Mouse (Mus musculus) kidney, postnatal 36 days (tissue): ENCODE results near the gene Jph4.

ENCODE experiments used
- DNase-seq, 2 experiments: peaks; one replicate each; pipeline ENCODE4 v3.0.0; 2021 to 2022; ENCODE audit warnings: mixed read lengths in 2 of 2

Gene Jph4

GRCm38 (mm10) chr14:55116425-55117200, at the start of gene Jph4:
Gene Jph4, minus strand, starts transcription at chr14:55116935.
- DNase-seq = no peak

GRCm38 (mm10) chr14:55164172-55164806, 47.6 kb upstream of the Jph4 start:
- DNase-seq = no peak

- DNase-seq = no peak
These were observed 45.4 kb upstream of the Jph4 start for GRCm38 (mm10) chr14:55162168-55162567.

GRCm38 (mm10) chr14:55161098-55161634, 44.4 kb upstream of the Jph4 start:
- DNase-seq = peak; percentile 68 to 90

- DNase-seq = no peak
These were observed 43.7 kb upstream of the Jph4 start for GRCm38 (mm10) chr14:55160251-55161071.

- peak; percentile 21 to 30 for DNase-seq
These were observed 40.8 kb upstream of the Jph4 start for GRCm38 (mm10) chr14:55157322-55158065.

GRCm38 (mm10) chr14:55152951-55153481, 36.3 kb upstream of the Jph4 start:
- peak; percentile 49 to 59 for DNase-seq

GRCm38 (mm10) chr14:55152174-55152573, 35.4 kb upstream of the Jph4 start:
- no peak for DNase-seq

- DNase-seq = no peak
These were observed 34.2 kb upstream of the Jph4 start for GRCm38 (mm10) chr14:55150985-55151384.

GRCm38 (mm10) chr14:55149041-55149440, 32.3 kb upstream of the Jph4 start:
- no peak for DNase-seq

- DNase-seq = peak; percentile 37 to 77
These were observed 31.7 kb upstream of the Jph4 start for GRCm38 (mm10) chr14:55148363-55148915.

- no peak for DNase-seq
These were observed 30.2 kb upstream of the Jph4 start for GRCm38 (mm10) chr14:55146829-55147401.

GRCm38 (mm10) chr14:55146324-55146723, 29.6 kb upstream of the Jph4 start:
- DNase-seq = no peak

GRCm38 (mm10) chr14:55139313-55139712, 22.6 kb upstream of the Jph4 start:
- no peak for DNase-seq

GRCm38 (mm10) chr14:55135676-55136075, 18.9 kb upstream of the Jph4 start:
- no peak for DNase-seq

GRCm38 (mm10) chr14:55126521-55126920, 9.8 kb upstream of the Jph4 start:
- no peak for DNase-seq

- no peak for DNase-seq
These were observed 9.0 kb upstream of the Jph4 start for GRCm38 (mm10) chr14:55125711-55126110.

GRCm38 (mm10) chr14:55122359-55122758, 5.6 kb upstream of the Jph4 start:
- DNase-seq = no peak

- DNase-seq = peak; percentile 85 to 94
These were observed 5.2 kb upstream of the Jph4 start for GRCm38 (mm10) chr14:55121947-55122346.

GRCm38 (mm10) chr14:55119421-55120134, 2.8 kb upstream of the Jph4 start:
- peak in 1 of 2 experiments; percentile 48 for DNase-seq

GRCm38 (mm10) chr14:55118852-55119251, 2.1 kb upstream of the Jph4 start:
- DNase-seq = no peak
